Mouse (Mus musculus) MEL (cell line): Measurements from ENCODE around the gene Pcmt1. TPM values are rescaled to one million over a fixed set of nuclear protein-coding genes. Genes with fewer than 3 reads are reported as not detected.

Experiments used
- DNase-seq: peaks from one replicate; pipeline ENCODE4 v3.0.0; 2011; ENCODE audit warnings: low read depth, low spot score
- H3K27ac ChIP-seq: 2 replicates; pipeline ENCODE4 v1.5.1; 2012; ENCODE audit warnings: low read depth, mild to moderate bottlenecking, control low read depth, low read length, moderate library complexity; ENCODE audit not compliant: control insufficient read depth
- H3K27me3 ChIP-seq, 2 experiments: fragments of 150-350 bp in 1 of 2; sonication (generic) in 1 of 2; 2 replicates each; pipeline ENCODE4 v1.6.1; 2012; ENCODE audit warnings: low read length in 2 of 2, mild to moderate bottlenecking in 2 of 2, improper control_type of control experiment in 1 of 2, moderate library complexity in 1 of 2; ENCODE audit not compliant: insufficient read depth in 2 of 2, control insufficient read depth in 1 of 2
- H3K36me3 ChIP-seq, 2 experiments: 2 replicates each; pipeline ENCODE4 v1.6.1; 2012 to 2014; ENCODE audit warnings: low read length in 2 of 2, improper control_type of control experiment in 1 of 2, inconsistent platforms in 1 of 2, mild to moderate bottlenecking in 1 of 2; ENCODE audit not compliant: insufficient read depth in 2 of 2, control insufficient read depth in 1 of 2
- H3K4me1 ChIP-seq, 2 experiments: fragments of 150-350 bp in 1 of 2; sonication (generic) in 1 of 2; 2 replicates each; pipeline ENCODE4 v1.6.1; 2012; ENCODE audit warnings: low read length in 2 of 2, improper control_type of control experiment in 1 of 2, mild to moderate bottlenecking in 1 of 2; ENCODE audit not compliant: insufficient read depth in 2 of 2, control insufficient read depth in 1 of 2
- H3K4me3 ChIP-seq, 2 experiments: fragments of 150-350 bp in 1 of 2; sonication (generic) in 1 of 2; 2 replicates each; pipeline ENCODE4 v1.5.1; 2012; ENCODE audit warnings: low read depth in 2 of 2, low read length in 2 of 2, mild to moderate bottlenecking in 2 of 2, moderate library complexity in 2 of 2, control low read depth in 1 of 2, improper control_type of control experiment in 1 of 2; ENCODE audit not compliant: control insufficient read depth in 1 of 2, insufficient read depth in 1 of 2
- H3K79me2 ChIP-seq: 2 replicates; pipeline ENCODE4 v1.6.1; 2012; ENCODE audit warnings: mild to moderate bottlenecking, low read length, moderate library complexity; ENCODE audit not compliant: control insufficient read depth, poor library complexity, insufficient read depth
- H3K9ac ChIP-seq: 2 replicates; pipeline ENCODE4 v1.6.1; 2012; ENCODE audit warnings: low read depth, mild to moderate bottlenecking, control low read depth, low read length, moderate library complexity; ENCODE audit not compliant: control insufficient read depth, poor library complexity, severe bottlenecking
- H3K9me3 ChIP-seq: fragments of 150-350 bp; sonication (generic); replicated peaks from 2 replicates; pipeline ENCODE4 v1.6.1; 2012; ENCODE audit warnings: mild to moderate bottlenecking, low read length, improper control_type of control experiment, moderate library complexity; ENCODE audit not compliant: insufficient read depth
- BHLHE40 ChIP-seq: IDR thresholded peaks from 2 replicates; pipeline ENCODE4 v1.6.1; 2012; ENCODE audit warnings: low read depth, mild to moderate bottlenecking, inconsistent platforms, low read length, improper control_type of control experiment, borderline replicate concordance
- CHD1 ChIP-seq: IDR thresholded peaks from 2 replicates; pipeline ENCODE4 v1.6.1; 2012; ENCODE audit warnings: low read depth, mild to moderate bottlenecking, inconsistent platforms, low read length, improper control_type of control experiment
- CTCF ChIP-seq, 3 experiments: IDR thresholded peaks in 2 of 3; conservative IDR thresholded peaks in 1 of 3; 2 replicates each; pipeline ENCODE4 v1.5.1; 2011 to 2012; ENCODE audit warnings: low read length in 3 of 3, low read depth in 2 of 3, mild to moderate bottlenecking in 2 of 3, improper control_type of control experiment in 1 of 3, inconsistent platforms in 1 of 3, mixed read lengths in 1 of 3, moderate library complexity in 1 of 3; ENCODE audit not compliant: control insufficient read depth in 1 of 3, insufficient read depth in 1 of 3, poor library complexity in 1 of 3, severe bottlenecking in 1 of 3
- E2F4 ChIP-seq: IDR thresholded peaks from 2 replicates; pipeline ENCODE4 v1.6.1; 2011; ENCODE audit warnings: low read depth, low read length, improper control_type of control experiment, borderline replicate concordance
- ETS1 ChIP-seq: IDR thresholded peaks from 2 replicates; pipeline ENCODE4 v1.6.1; 2012; ENCODE audit warnings: low read depth, mild to moderate bottlenecking, inconsistent platforms, low read length, improper control_type of control experiment, moderate library complexity
- GABPA ChIP-seq: IDR thresholded peaks from 2 replicates; pipeline ENCODE4 v1.6.1; 2012; ENCODE audit warnings: low read depth, mild to moderate bottlenecking, inconsistent platforms, low read length, improper control_type of control experiment, moderate library complexity
- MAX ChIP-seq: IDR thresholded peaks from 2 replicates; pipeline ENCODE4 v1.6.1; 2011; ENCODE audit warnings: low read length, improper control_type of control experiment
- MYB ChIP-seq: IDR thresholded peaks from 2 replicates; pipeline ENCODE4 v1.6.1; 2011; ENCODE audit warnings: mild to moderate bottlenecking, low read depth, low read length, improper control_type of control experiment
- MYC ChIP-seq: IDR thresholded peaks from 2 replicates; pipeline ENCODE4 v1.6.1; 2011; ENCODE audit warnings: low read depth, mild to moderate bottlenecking, low read length, improper control_type of control experiment, moderate library complexity
- NRF1 ChIP-seq: IDR thresholded peaks from 2 replicates; pipeline ENCODE4 v1.6.1; 2014; ENCODE audit warnings: low read depth, mild to moderate bottlenecking, inconsistent platforms, low read length, improper control_type of control experiment, moderate library complexity; ENCODE audit not compliant: poor library complexity, insufficient read depth, severe bottlenecking
- POLR2A ChIP-seq, 2 experiments: IDR thresholded peaks; 2 replicates each; pipeline ENCODE4 v1.6.1; 2011 to 2012; ENCODE audit warnings: low read length in 2 of 2, mild to moderate bottlenecking in 2 of 2, control low read depth in 1 of 2, improper control_type of control experiment in 1 of 2, low read depth in 1 of 2, moderate library complexity in 1 of 2; ENCODE audit not compliant: control insufficient read depth in 1 of 2, insufficient read depth in 1 of 2, poor library complexity in 1 of 2
- POLR2AphosphoS2 ChIP-seq: IDR thresholded peaks from 2 replicates; pipeline ENCODE4 v1.6.1; 2011; ENCODE audit warnings: low read length, improper control_type of control experiment
- POLR2AphosphoS5 ChIP-seq: IDR thresholded peaks from 2 replicates; pipeline ENCODE4 v1.6.1; 2012; ENCODE audit warnings: low read depth, borderline replicate concordance, mild to moderate bottlenecking, inconsistent platforms, low read length, moderate library complexity, mixed read lengths
- RAD21 ChIP-seq: IDR thresholded peaks from 2 replicates; pipeline ENCODE4 v1.6.1; 2011; ENCODE audit warnings: mild to moderate bottlenecking, low read depth, low read length, improper control_type of control experiment
- TBP ChIP-seq: IDR thresholded peaks from 2 replicates; pipeline ENCODE4 v1.8.0; 2011; ENCODE audit warnings: low read depth, low read length, improper control_type of control experiment
- TCF12 ChIP-seq: IDR thresholded peaks from 2 replicates; pipeline ENCODE4 v1.6.1; 2014; ENCODE audit warnings: low read depth, mild to moderate bottlenecking, inconsistent platforms, low read length, improper control_type of control experiment, moderate library complexity
- UBTF ChIP-seq: IDR thresholded peaks from 2 replicates; pipeline ENCODE4 v1.6.1; 2012; ENCODE audit warnings: low read depth, mild to moderate bottlenecking, inconsistent platforms, low read length, improper control_type of control experiment, moderate library complexity, borderline replicate concordance; ENCODE audit not compliant: insufficient read depth
- polyA plus RNA-seq, 2 experiments: library from polyadenylated mRNA; stranded (reverse) in 1 of 2; unstranded in 1 of 2; fragments of >175 nt in 1 of 2; fragments of >200 nt in 1 of 2; gene quantifications; 2 replicates each; pipeline versions ENCODE4 v1.2.1 to v1.2.4; 2012; ENCODE audit warnings: low replicate concordance in 2 of 2, low read depth in 1 of 2; ENCODE audit not compliant: insufficient read length in 2 of 2, insufficient read depth in 1 of 2, missing spikeins in 1 of 2
- total RNA-seq: library from RNA; depleted of rRNA; stranded (reverse); fragments of 300-350 nt; gene quantifications from 2 replicates; pipeline ENCODE4 v1.2.3, GENCODE M21; 2012

The Pcmt1 gene
- total and polyA plus RNA-seq, 3 experiments = 90.7 to 121 TPM; not detected in 1

- H3K27ac ChIP-seq = no peak overlapping the region
- no peak for DNase-seq
- H3K79me2 ChIP-seq = no peaks in the 10 kb centered on the region
- H3K36me3 ChIP-seq = peaks cover 0 to 10% of the 10 kb centered on the region in 2 experiments; a peak in 3 of 4 replicates
- no peak overlapping the region for H3K4me3 ChIP-seq
- H3K9ac ChIP-seq = no peak overlapping the region
- no peaks in the 10 kb centered on the region; a peak in 2 of 4 replicates for H3K4me1 ChIP-seq
- TF ChIP-seq TBP = 0 out of 2 replicates have a peak, but pooled peaks have one; percentile 27
- TF ChIP-seq POLR2AphosphoS2 = peak; percentile 55; the same call in 1 of the 2 replicates
- TF ChIP-seq GABPA = no peak
- TF ChIP-seq, all 39 proteins: peak for 2
- Histone ChIP-seq H3K27me3 (no peaks in the 10 kb centered on the region), H3K9me3 (no peaks in the 10 kb centered on the region)
These were observed 49.8 kb downstream of the Pcmt1 start for GRCm38 (mm10) chr10:7630951-7631720.

GRCm38 (mm10) chr10:7630286-7630685 lies 50.6 kb downstream of the Pcmt1 start:
- TF ChIP-seq MYC (no peak), NRF1 (no peak), UBTF (no peak), ETS1 (no peak), RAD21 (no peak), E2F4 (no peak), POLR2A (IDR thresholded peaks at IDR 0.05; ENCODE audit: control insufficient read depth in 1 of 2, insufficient read depth in 1 of 2, low read depth in 1 of 2, low read length in 2 of 2, poor library complexity in 1 of 2) (no peak), CTCF (IDR thresholded peaks at IDR 0.05 in 2 of 3, conservative IDR thresholded peaks at IDR 0.05 in 1 of 3; ENCODE audit: control insufficient read depth in 1 of 3, insufficient read depth in 1 of 3, low read depth in 2 of 3, low read length in 3 of 3, poor library complexity in 1 of 3, severe bottlenecking in 1 of 3) (no peak), BHLHE40 (no peak), POLR2AphosphoS5 (no peak), TCF12 (no peak), GABPA (no peak), MAX (no peak), MYB (no peak), CHD1 (no peak)
- Histone ChIP-seq H3K27ac (no peak overlapping the region), H3K4me3 (no peak overlapping the region), H3K4me1 (no peaks in the 10 kb centered on the region; a peak in 2 of 4 replicates), H3K9me3 (no peaks in the 10 kb centered on the region), H3K27me3 (no peaks in the 10 kb centered on the region), H3K36me3 (peaks cover 0 to 10% of the 10 kb centered on the region in 2 experiments; a peak in 3 of 4 replicates), H3K79me2 (no peaks in the 10 kb centered on the region), H3K9ac (no peak overlapping the region)
- no peak for DNase-seq
